Mouse (Mus musculus): ENCODE measurements at regions not wholly inside any gene's neighbourhood (a gene's known extent, or its start where the extent isn't known, plus 50 kb on each side); places are given as distances from the start of the nearest gene placed in this dataset.

DNA sequence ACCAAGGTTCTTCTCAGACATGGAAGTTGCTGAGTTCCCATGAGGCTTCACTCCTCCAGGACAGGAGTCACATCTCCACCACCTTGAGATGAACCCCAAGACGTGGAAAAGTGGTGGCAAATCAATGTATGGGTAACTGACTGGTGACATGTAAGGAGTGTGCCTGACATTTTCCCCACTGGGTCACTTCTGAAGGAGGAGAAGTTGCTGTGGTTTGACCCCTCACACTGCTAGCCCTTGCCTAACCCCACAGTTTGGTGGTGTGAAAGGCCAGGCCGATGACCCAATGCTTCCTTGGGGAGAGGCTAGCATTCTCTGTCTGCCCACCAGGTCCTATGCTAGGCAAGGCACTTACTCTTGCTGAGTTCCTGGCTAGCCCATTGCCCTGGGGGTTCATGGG is 242.4 kb downstream of the 4933412E24Rik start:
- Histone ChIP-seq H3K27ac (ENCODE audit: low read depth, low read length) (no peak overlapping the region), H3K36me3 (ENCODE audit: control insufficient read depth, insufficient read depth, low read length) (no peaks in the 10 kb centered on the region), H3K4me2 (no peak overlapping the region), H3K9ac (ENCODE audit: low read depth, low read length) (no peak overlapping the region), H3K27me3 (ENCODE audit: control insufficient read depth, insufficient read depth, low read length) (no peaks in the 10 kb centered on the region), H3K4me3 (ENCODE audit: low read depth, low read length) (no peak overlapping the region), H3K9me3 (replicated peaks; ENCODE audit: control insufficient read depth, low read length) (no peaks in the 10 kb centered on the region), H3K4me1 (ENCODE audit: control insufficient read depth, insufficient read depth, low read length) (no peaks in the 10 kb centered on the region)
- 61% methylated on average over 2 of the region's 2 CpGs for WGBS (ENCODE audit: insufficient replicate concordance)
- ATAC-seq (replicated peaks; ENCODE audit: insufficient number of reproducible peaks, low FRiP score, low TSS enrichment) = no peak

DNA sequence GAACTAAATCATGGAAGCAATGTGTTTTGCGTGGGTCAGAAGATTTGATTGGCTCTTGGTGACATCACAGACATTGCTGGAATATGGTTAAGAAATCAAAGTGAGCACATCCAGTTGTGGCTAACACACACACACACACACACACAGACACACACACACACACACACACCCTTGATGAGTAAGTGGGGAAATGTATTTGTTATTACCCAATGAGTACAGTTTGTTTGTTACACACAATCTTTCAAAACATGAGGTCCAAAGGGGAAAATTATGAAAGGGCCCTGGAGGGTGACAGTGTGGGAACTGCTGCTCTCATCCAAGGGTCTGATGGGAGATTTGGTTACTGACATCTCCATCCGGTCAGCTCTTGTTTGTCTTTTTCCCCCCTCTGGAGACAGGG is 243.8 kb downstream of the 4933412E24Rik start:
- no peak overlapping the region for H3K4me2 ChIP-seq
- no peak overlapping the region for H3K27ac ChIP-seq (ENCODE audit: low read depth, low read length)
- H3K36me3 ChIP-seq (ENCODE audit: control insufficient read depth, insufficient read depth, low read length) = no peaks in the 10 kb centered on the region
- H3K4me3 ChIP-seq (ENCODE audit: low read depth, low read length) = no peak overlapping the region
- H3K4me1 ChIP-seq (ENCODE audit: control insufficient read depth, insufficient read depth, low read length) = no peaks in the 10 kb centered on the region
- 85% methylated on average over 2 of the region's 2 CpGs for WGBS (ENCODE audit: insufficient replicate concordance)
- H3K9me3 ChIP-seq (replicated peaks; ENCODE audit: control insufficient read depth, low read length) = no peaks in the 10 kb centered on the region
- H3K27me3 ChIP-seq (ENCODE audit: control insufficient read depth, insufficient read depth, low read length) = no peaks in the 10 kb centered on the region
- no peak overlapping the region for H3K9ac ChIP-seq (ENCODE audit: low read depth, low read length)
- no peak for ATAC-seq (replicated peaks; ENCODE audit: insufficient number of reproducible peaks, low FRiP score, low TSS enrichment)

DNA sequence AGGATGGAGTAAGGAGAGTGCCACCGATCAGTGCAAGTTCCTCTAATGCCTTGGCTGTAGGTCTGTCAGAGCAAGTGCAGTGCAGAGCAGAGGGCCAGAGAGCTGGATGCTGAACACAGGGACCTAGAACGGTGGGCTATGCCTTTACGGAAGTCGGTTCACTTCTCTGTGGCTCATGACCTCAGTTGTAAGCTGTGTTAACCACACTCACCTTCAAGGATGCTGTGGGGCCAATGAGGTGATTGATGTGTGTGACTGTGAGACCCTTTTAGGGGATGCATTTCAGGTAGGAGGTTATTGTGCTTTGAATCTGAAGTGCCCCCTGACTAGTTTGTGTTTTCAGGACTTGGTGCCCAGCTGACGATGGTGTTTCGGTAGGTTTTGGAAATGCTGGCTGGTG is 254.4 kb downstream of the 4933412E24Rik start:
- ATAC-seq (replicated peaks; ENCODE audit: insufficient number of reproducible peaks, low FRiP score, low TSS enrichment) = no peak
- no peak overlapping the region for H3K9ac ChIP-seq (ENCODE audit: low read depth, low read length)
- no peaks in the 10 kb centered on the region for H3K9me3 ChIP-seq (replicated peaks; ENCODE audit: control insufficient read depth, low read length)
- H3K4me2 ChIP-seq = no peak overlapping the region
- WGBS (ENCODE audit: insufficient replicate concordance) = 92% methylated on average over 6 of the region's 6 CpGs
- no peaks in the 10 kb centered on the region for H3K27me3 ChIP-seq (ENCODE audit: control insufficient read depth, insufficient read depth, low read length)
- H3K27ac ChIP-seq (ENCODE audit: low read depth, low read length) = no peak overlapping the region
- no peaks in the 10 kb centered on the region for H3K36me3 ChIP-seq (ENCODE audit: control insufficient read depth, insufficient read depth, low read length)
- H3K4me3 ChIP-seq (ENCODE audit: low read depth, low read length) = no peak overlapping the region
- H3K4me1 ChIP-seq (ENCODE audit: control insufficient read depth, insufficient read depth, low read length) = peaks cover 7% of the 10 kb centered on the region; the same call in 1 of the 2 replicates

DNA sequence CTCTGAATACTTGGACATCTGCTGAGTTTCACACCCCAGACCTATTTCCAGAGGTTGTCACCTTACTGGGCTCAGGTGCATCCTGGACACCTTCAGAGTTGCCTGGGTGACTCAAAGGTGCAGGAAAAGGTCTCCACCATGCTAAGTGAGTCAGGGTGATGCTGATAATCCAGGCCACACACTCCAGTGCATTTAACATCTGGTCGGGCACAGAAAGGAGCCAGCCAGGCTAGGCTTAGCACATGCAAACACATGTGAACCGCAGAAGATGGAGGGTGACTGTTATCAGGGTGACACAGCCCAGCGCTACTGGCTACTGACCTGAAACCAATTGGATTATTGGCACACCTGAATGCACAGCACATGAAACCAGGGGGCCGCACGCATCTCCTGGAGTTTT is 255.9 kb downstream of the 4933412E24Rik start:
- Histone ChIP-seq H3K4me2 (peak overlapping the region; percentile 24; the same call in 1 of the 2 replicates), H3K27ac (ENCODE audit: low read depth, low read length) (no peak overlapping the region), H3K27me3 (ENCODE audit: control insufficient read depth, insufficient read depth, low read length) (no peaks in the 10 kb centered on the region), H3K36me3 (ENCODE audit: control insufficient read depth, insufficient read depth, low read length) (no peaks in the 10 kb centered on the region), H3K9ac (ENCODE audit: low read depth, low read length) (0 out of 2 replicates have a peak overlapping the region, but pooled peaks have one; percentile 30), H3K9me3 (replicated peaks; ENCODE audit: control insufficient read depth, low read length) (no peaks in the 10 kb centered on the region), H3K4me1 (ENCODE audit: control insufficient read depth, insufficient read depth, low read length) (peaks cover 7% of the 10 kb centered on the region; the same call in 1 of the 2 replicates), H3K4me3 (ENCODE audit: low read depth, low read length) (no peak overlapping the region)
- no peak for ATAC-seq (replicated peaks; ENCODE audit: insufficient number of reproducible peaks, low FRiP score, low TSS enrichment)
- 82% methylated on average over 5 of the region's 5 CpGs for WGBS (ENCODE audit: insufficient replicate concordance)

- no peaks in the 10 kb centered on the region for H3K36me3 ChIP-seq (ENCODE audit: control insufficient read depth, insufficient read depth, low read length)
- ATAC-seq (replicated peaks; ENCODE audit: insufficient number of reproducible peaks, low FRiP score, low TSS enrichment) = peak; percentile 63; the same call in 1 of the 2 replicates
- no peaks in the 10 kb centered on the region for H3K9me3 ChIP-seq (replicated peaks; ENCODE audit: control insufficient read depth, low read length)
- H3K4me1 ChIP-seq (ENCODE audit: control insufficient read depth, insufficient read depth, low read length) = peaks cover 10% of the 10 kb centered on the region; the same call in 1 of the 2 replicates
- no peak overlapping the region for H3K9ac ChIP-seq (ENCODE audit: low read depth, low read length)
- WGBS (ENCODE audit: insufficient replicate concordance) = 17% methylated on average over 4 of the region's 4 CpGs
- no peak overlapping the region for H3K4me3 ChIP-seq (ENCODE audit: low read depth, low read length)
- peak overlapping the region; percentile 58 for H3K27ac ChIP-seq (ENCODE audit: low read depth, low read length)
- H3K4me2 ChIP-seq = peak overlapping the region; percentile 24
- no peaks in the 10 kb centered on the region for H3K27me3 ChIP-seq (ENCODE audit: control insufficient read depth, insufficient read depth, low read length)
These were observed 256.8 kb downstream of the 4933412E24Rik start for GRCm38 (mm10) chr15:59759566-59759965.

GRCm38 (mm10) chr15:59758971-59759370 is 257.4 kb downstream of the 4933412E24Rik start:
- Histone ChIP-seq H3K27me3 (ENCODE audit: control insufficient read depth, insufficient read depth, low read length) (no peaks in the 10 kb centered on the region), H3K36me3 (ENCODE audit: control insufficient read depth, insufficient read depth, low read length) (no peaks in the 10 kb centered on the region), H3K9me3 (replicated peaks; ENCODE audit: control insufficient read depth, low read length) (no peaks in the 10 kb centered on the region), H3K4me2 (no peak overlapping the region), H3K4me3 (ENCODE audit: low read depth, low read length) (no peak overlapping the region), H3K9ac (ENCODE audit: low read depth, low read length) (no peak overlapping the region), H3K4me1 (ENCODE audit: control insufficient read depth, insufficient read depth, low read length) (peaks cover 10% of the 10 kb centered on the region; the same call in 1 of the 2 replicates), H3K27ac (ENCODE audit: low read depth, low read length) (peak overlapping the region; percentile 58; the same call in 1 of the 2 replicates)
- WGBS (ENCODE audit: insufficient replicate concordance) = 63% methylated on average over 2 of the region's 2 CpGs
- no peak for ATAC-seq (replicated peaks; ENCODE audit: insufficient number of reproducible peaks, low FRiP score, low TSS enrichment)

GRCm38 (mm10) chr15:59756141-59756540 is 260.3 kb downstream of the 4933412E24Rik start:
- no peak overlapping the region for H3K4me2 ChIP-seq
- H3K9me3 ChIP-seq (replicated peaks; ENCODE audit: control insufficient read depth, low read length) = no peaks in the 10 kb centered on the region
- H3K4me3 ChIP-seq (ENCODE audit: low read depth, low read length) = no peak overlapping the region
- peaks cover 10% of the 10 kb centered on the region; the same call in 1 of the 2 replicates for H3K4me1 ChIP-seq (ENCODE audit: control insufficient read depth, insufficient read depth, low read length)
- H3K9ac ChIP-seq (ENCODE audit: low read depth, low read length) = no peak overlapping the region
- H3K27me3 ChIP-seq (ENCODE audit: control insufficient read depth, insufficient read depth, low read length) = no peaks in the 10 kb centered on the region
- H3K36me3 ChIP-seq (ENCODE audit: control insufficient read depth, insufficient read depth, low read length) = no peaks in the 10 kb centered on the region
- WGBS (ENCODE audit: insufficient replicate concordance) = 30% methylated on average over 6 of the region's 6 CpGs
- H3K27ac ChIP-seq (ENCODE audit: low read depth, low read length) = no peak overlapping the region
- ATAC-seq (replicated peaks; ENCODE audit: insufficient number of reproducible peaks, low FRiP score, low TSS enrichment) = no peak

- H3K4me3 ChIP-seq (ENCODE audit: low read depth, low read length) = no peak overlapping the region
- no peak overlapping the region for H3K4me2 ChIP-seq
- 68% methylated on average over 13 of the region's 13 CpGs for WGBS (ENCODE audit: insufficient replicate concordance)
These were observed 261.5 kb downstream of the 4933412E24Rik start for GRCm38 (mm10) chr15:59754906-59755305.

DNA sequence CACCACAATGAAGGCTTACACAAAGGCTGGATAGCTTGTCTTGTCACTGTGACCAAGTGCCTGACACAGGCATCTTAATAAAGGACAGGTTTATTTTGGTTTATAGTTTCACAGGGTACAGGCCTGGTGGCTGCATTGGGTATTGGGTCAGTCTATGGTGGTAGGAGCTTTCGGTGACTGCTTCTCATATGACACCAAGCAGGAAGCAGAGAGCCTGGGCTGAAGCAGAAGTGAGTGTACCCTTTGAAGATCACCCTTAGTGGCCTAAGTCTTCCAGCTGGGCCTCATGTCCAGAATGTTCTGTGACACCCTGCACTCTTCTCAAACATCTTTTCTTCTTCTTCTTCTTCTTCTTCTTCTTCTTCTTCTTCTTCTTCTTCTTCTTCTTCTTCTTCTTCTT is 264.1 kb downstream of the 4933412E24Rik start:
- Histone ChIP-seq H3K4me3 (ENCODE audit: low read depth, low read length) (no peak overlapping the region), H3K27me3 (ENCODE audit: control insufficient read depth, insufficient read depth, low read length) (no peaks in the 10 kb centered on the region), H3K27ac (ENCODE audit: low read depth, low read length) (no peak overlapping the region), H3K4me2 (no peak overlapping the region), H3K36me3 (ENCODE audit: control insufficient read depth, insufficient read depth, low read length) (no peaks in the 10 kb centered on the region), H3K9me3 (replicated peaks; ENCODE audit: control insufficient read depth, low read length) (no peaks in the 10 kb centered on the region), H3K4me1 (ENCODE audit: control insufficient read depth, insufficient read depth, low read length) (peaks cover 3% of the 10 kb centered on the region), H3K9ac (ENCODE audit: low read depth, low read length) (no peak overlapping the region)
- 94% methylated on average over 1 of the region's 1 CpGs for WGBS (ENCODE audit: insufficient replicate concordance)
- ATAC-seq (replicated peaks; ENCODE audit: insufficient number of reproducible peaks, low FRiP score, low TSS enrichment) = no peak

More at GRCm38 (mm10) chr15:59754906-59755305, 261.5 kb downstream of the 4933412E24Rik start:
- H3K36me3 ChIP-seq (ENCODE audit: control insufficient read depth, insufficient read depth, low read length) = no peaks in the 10 kb centered on the region
- H3K9me3 ChIP-seq (replicated peaks; ENCODE audit: control insufficient read depth, low read length) = no peaks in the 10 kb centered on the region
- H3K4me1 ChIP-seq (ENCODE audit: control insufficient read depth, insufficient read depth, low read length) = peaks cover 3% of the 10 kb centered on the region; the same call in 1 of the 2 replicates
- no peak overlapping the region for H3K27ac ChIP-seq (ENCODE audit: low read depth, low read length)
- H3K9ac ChIP-seq (ENCODE audit: low read depth, low read length) = no peak overlapping the region
- ATAC-seq (replicated peaks; ENCODE audit: insufficient number of reproducible peaks, low FRiP score, low TSS enrichment) = no peak
- no peaks in the 10 kb centered on the region for H3K27me3 ChIP-seq (ENCODE audit: control insufficient read depth, insufficient read depth, low read length)
